Mouse (Mus musculus) stomach, embryonic 15.5 days (tissue): ENCODE data around the gene Txk. TPM values are rescaled to one million over a fixed set of nuclear protein-coding genes. Genes with fewer than 3 reads are reported as not detected.

ENCODE experiments used
- ATAC-seq: fragments of 200-750 bp; cut with Nextera tagmentation; 2 replicates; pipeline ENCODE4 v1.8.0; 2017; ENCODE audit warnings: low read depth, moderate number of reproducible peaks, moderate TSS enrichment; ENCODE audit not compliant: insufficient read depth, low FRiP score
- H3K27ac ChIP-seq: fragments of 300-500 bp; sonication (generic); 2 replicates; pipeline ENCODE4 v1.5.1; 2015; ENCODE audit warnings: mild to moderate bottlenecking, inconsistent platforms
- H3K27me3 ChIP-seq: fragments of 300-500 bp; sonication (generic); replicated peaks from 2 replicates; pipeline ENCODE4 v1.6.1; 2015; ENCODE audit warnings: inconsistent platforms
- H3K36me3 ChIP-seq: fragments of 300-500 bp; sonication (generic); 2 replicates; pipeline ENCODE4 v1.6.1; 2015; ENCODE audit warnings: inconsistent platforms
- H3K4me1 ChIP-seq: fragments of 300-500 bp; sonication (generic); 2 replicates; pipeline ENCODE4 v1.6.1; 2015; ENCODE audit warnings: inconsistent platforms
- H3K4me2 ChIP-seq: fragments of 300-500 bp; sonication (generic); 2 replicates; pipeline ENCODE4 v1.6.1; 2015; ENCODE audit warnings: mild to moderate bottlenecking, inconsistent platforms
- H3K4me3 ChIP-seq: fragments of 300-500 bp; sonication (generic); replicated peaks from 2 replicates; pipeline ENCODE4 v1.5.1; 2015; ENCODE audit warnings: inconsistent platforms
- H3K9ac ChIP-seq: fragments of 300-500 bp; sonication (generic); 2 replicates; pipeline ENCODE4 v1.6.1; 2015; ENCODE audit warnings: inconsistent platforms
- H3K9me3 ChIP-seq: fragments of 300-500 bp; sonication (generic); 2 replicates; pipeline ENCODE4 v1.6.1; 2016; ENCODE audit warnings: inconsistent platforms
- WGBS: fragments of 180-500 bp; shearing (Covaris S2); methylation state at CpG from one replicate; pipeline ENCODE4 v1.1.7; 2015; 5-methylcytosine and 5-hydroxymethylcytosine counted together
- polyA plus RNA-seq: library from polyadenylated mRNA; unstranded; fragments of >200 nt; fragmentation: Nextera tagmentation; extraction: Ambion mirVana; gene quantifications from 2 replicates; pipeline ENCODE4 v1.2.1, GENCODE M21; 2015

Gene Txk
- polyA plus RNA-seq: 0.36 and 0.37 TPM in 2 replicates

DNA sequence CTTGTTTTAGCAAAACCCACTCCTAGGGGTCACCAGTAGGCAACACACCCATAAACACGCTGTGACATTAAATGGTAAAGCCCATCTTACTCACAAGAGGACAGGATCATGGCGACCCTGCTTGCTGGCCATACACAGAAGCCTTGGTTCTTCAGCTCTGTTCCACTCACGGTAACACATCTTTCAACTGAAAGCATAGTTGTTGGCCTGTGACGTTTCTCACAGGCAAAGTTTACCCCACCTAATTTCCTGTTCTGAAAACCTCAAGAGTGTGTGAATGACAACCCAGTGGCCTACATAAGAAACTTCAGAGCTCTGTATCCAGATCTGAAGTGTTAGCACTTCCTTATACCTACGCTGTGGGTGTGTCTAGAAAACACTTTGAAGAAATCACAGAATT is at the start of gene Txk:
Txk (minus strand) TSS at position 193 of the 400 bp plus-strand sequence.
- no peak for ATAC-seq

DNA sequence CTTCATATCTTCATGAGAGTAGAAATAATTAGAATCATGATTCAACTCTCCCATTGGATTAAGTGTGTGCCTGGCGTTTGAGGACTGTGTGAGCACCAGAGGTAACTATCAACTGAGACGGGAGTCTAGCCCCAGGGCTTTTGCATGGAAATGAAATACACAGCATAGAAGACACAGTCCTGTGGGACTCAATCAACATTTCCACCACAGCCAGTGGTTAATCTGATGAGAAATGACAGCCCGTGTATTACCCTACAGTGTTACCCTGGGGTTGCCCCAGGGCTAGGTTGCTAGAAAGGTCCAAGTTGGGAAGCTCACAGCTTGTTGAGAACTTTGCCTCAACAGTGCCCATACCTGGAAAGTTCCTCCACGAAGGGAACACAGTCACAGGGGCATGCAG is 46.0 kb upstream of the Txk start:
- H3K4me2 ChIP-seq: no peak overlapping the region
- H3K4me1 ChIP-seq: no peaks in the 10 kb centered on the region; the same call in 1 of the 2 replicates
- H3K27me3 ChIP-seq: no peaks in the 10 kb centered on the region
- H3K36me3 ChIP-seq: no peaks in the 10 kb centered on the region
- H3K9ac ChIP-seq: no peak overlapping the region
- WGBS: 81% methylated on average over 4 of the region's 4 CpGs
- H3K27ac ChIP-seq: no peak overlapping the region
- no peaks in the 10 kb centered on the region for H3K9me3 ChIP-seq
- ATAC-seq: no peak
- H3K4me3 ChIP-seq: no peak overlapping the region

More for the DNA sequence above, at the start of gene Txk:
- no peaks in the 10 kb centered on the region for H3K36me3 ChIP-seq
- 79% methylated on average over 5 of the region's 5 CpGs for WGBS
- no peaks in the 10 kb centered on the region for H3K9me3 ChIP-seq
- H3K27me3 ChIP-seq: no peaks in the 10 kb centered on the region
- H3K9ac ChIP-seq: no peak within 1 kb of the TSS
- H3K4me1 ChIP-seq: no peaks in the 10 kb centered on the region
- H3K4me3 ChIP-seq: no peak within 1 kb of the TSS
- H3K27ac ChIP-seq: no peak within 1 kb of the TSS
- no peak within 1 kb of the TSS for H3K4me2 ChIP-seq

DNA sequence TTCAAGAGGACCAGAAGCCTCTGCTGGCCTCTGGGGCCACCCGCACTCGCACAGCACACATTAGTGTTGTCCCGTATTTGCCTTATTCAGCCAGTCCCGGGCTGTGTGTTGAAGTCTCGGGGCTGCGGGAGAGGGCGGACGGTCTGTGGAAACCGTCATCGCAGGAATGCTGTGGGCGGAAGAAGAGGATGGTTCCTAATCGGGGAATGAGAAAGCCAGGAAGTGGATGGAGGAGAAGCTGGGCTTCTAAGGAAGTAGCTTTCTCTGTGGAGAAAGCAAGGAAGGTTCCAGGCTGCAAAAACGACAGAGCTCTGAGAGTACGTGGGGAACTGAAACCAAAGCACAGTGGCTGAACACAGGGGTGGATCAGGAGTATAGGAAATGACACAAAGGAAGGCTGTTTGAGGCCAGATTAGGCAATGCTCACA is 43.6 kb upstream of the Txk start:
- Histone ChIP-seq H3K27ac (0 out of 2 replicates have a peak overlapping the region, but pooled peaks have one; percentile 6), H3K9ac (no peak overlapping the region)
- ATAC-seq: peak; percentile 40; the same call in 1 of the 2 replicates

DNA sequence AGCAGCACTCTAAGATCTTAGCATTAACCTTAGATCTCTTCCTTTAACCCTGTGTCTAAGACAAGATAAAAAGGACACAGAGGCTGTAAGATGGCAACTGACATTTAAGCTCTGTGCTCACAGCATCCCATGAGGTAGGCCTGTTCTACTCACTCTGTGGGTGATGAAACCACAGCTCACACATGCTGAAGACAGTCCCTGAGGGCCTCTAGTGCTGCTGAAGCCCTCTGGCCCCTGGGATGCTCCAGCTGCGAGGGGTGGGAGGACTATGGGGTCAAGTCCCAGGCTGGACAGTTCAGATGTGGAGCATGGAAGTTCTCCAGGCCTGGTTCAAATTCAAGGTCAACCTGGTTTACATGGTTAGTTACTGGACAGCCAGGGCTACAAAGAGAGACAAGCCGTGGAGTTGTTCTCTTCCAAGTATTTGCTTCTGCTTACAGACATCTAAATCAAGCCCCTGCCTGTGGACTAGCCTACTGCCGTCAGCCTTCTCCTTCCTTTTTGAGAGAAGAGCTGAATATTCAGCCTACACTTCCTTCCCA is 40.8 kb upstream of the Txk start:
- ATAC-seq: no peak
- no peak overlapping the region for H3K4me2 ChIP-seq
- no peaks in the 10 kb centered on the region for H3K27me3 ChIP-seq
- 78% methylated on average over 3 of the region's 3 CpGs for WGBS
- 0 out of 2 replicates have a peak, but pooled peaks cover 4% of the 10 kb centered on the region for H3K36me3 ChIP-seq
- no peak overlapping the region for H3K27ac ChIP-seq
- no peaks in the 10 kb centered on the region for H3K9me3 ChIP-seq
- no peak overlapping the region for H3K4me3 ChIP-seq
- peaks cover 3% of the 10 kb centered on the region; the same call in 1 of the 2 replicates for H3K4me1 ChIP-seq
- H3K9ac ChIP-seq: no peak overlapping the region

More for the DNA sequence above, 43.6 kb upstream of the Txk start:
- H3K27me3 ChIP-seq: no peaks in the 10 kb centered on the region
- H3K4me1 ChIP-seq: peaks cover 3% of the 10 kb centered on the region; the same call in 1 of the 2 replicates
- 0 out of 2 replicates have a peak, but pooled peaks cover 4% of the 10 kb centered on the region for H3K36me3 ChIP-seq
- 41% methylated on average over 14 of the region's 14 CpGs for WGBS
- H3K4me2 ChIP-seq: peak overlapping the region; percentile 35
- H3K9me3 ChIP-seq: no peaks in the 10 kb centered on the region
- H3K4me3 ChIP-seq: no peak overlapping the region; the same call in 1 of the 2 replicates

DNA sequence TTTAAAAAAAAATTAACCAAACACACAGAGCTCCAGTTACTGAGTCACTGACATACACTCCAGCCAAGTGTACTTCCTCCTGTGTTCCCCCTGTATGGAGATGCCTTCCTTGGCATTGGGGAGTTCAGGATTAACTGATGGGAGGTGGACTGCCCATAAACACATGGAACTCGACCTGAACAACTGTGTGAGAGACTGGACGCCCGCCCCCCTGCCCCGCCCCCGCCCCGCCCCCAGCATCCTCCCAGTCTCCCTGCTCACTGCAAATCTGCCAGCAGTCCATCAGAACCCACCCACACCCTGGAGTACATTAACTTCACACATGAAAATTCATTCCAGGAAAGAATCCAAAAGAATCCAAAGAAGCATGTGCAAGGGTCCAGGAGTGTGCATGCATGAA is 39.2 kb upstream of the Txk start:
- no peaks in the 10 kb centered on the region for H3K9me3 ChIP-seq
- no peak overlapping the region for H3K9ac ChIP-seq
- H3K27me3 ChIP-seq: no peaks in the 10 kb centered on the region
- peak; percentile 39; the same call in 1 of the 2 replicates for ATAC-seq
- 0 out of 2 replicates have a peak, but pooled peaks cover 4% of the 10 kb centered on the region for H3K36me3 ChIP-seq
- H3K4me2 ChIP-seq: no peak overlapping the region
- no peak overlapping the region for H3K27ac ChIP-seq
- H3K4me3 ChIP-seq: no peak overlapping the region
- 10% methylated on average over 6 of the region's 6 CpGs for WGBS
- H3K4me1 ChIP-seq: peaks cover 3% of the 10 kb centered on the region; the same call in 1 of the 2 replicates

DNA sequence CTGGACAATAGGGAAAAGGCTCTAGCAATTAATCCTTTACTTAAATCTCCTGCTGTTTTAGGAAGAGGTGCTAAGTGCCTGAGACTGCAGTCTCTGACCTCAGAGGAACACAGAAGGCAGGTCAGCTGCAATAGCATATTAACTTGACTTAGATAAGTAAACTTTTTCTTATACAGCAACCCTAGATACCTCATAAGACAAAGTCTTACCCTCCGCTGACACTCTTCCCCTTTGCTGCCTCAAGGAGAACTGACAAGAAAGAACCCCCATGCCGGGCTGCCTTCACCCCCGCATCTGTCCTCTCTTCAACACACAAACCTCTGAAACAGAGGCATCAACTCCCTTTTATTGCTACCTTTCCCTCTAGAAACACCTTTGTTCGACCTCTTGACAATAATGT is 38.8 kb upstream of the Txk start:
- Histone ChIP-seq H3K27me3 (no peaks in the 10 kb centered on the region), H3K4me2 (no peak overlapping the region), H3K9me3 (no peaks in the 10 kb centered on the region), H3K4me3 (no peak overlapping the region), H3K9ac (no peak overlapping the region), H3K27ac (no peak overlapping the region), H3K36me3 (0 out of 2 replicates have a peak, but pooled peaks cover 4% of the 10 kb centered on the region), H3K4me1 (peaks cover 3% of the 10 kb centered on the region; the same call in 1 of the 2 replicates)
- no peak for ATAC-seq
- 48% methylated on average over 4 of the region's 4 CpGs for WGBS

DNA sequence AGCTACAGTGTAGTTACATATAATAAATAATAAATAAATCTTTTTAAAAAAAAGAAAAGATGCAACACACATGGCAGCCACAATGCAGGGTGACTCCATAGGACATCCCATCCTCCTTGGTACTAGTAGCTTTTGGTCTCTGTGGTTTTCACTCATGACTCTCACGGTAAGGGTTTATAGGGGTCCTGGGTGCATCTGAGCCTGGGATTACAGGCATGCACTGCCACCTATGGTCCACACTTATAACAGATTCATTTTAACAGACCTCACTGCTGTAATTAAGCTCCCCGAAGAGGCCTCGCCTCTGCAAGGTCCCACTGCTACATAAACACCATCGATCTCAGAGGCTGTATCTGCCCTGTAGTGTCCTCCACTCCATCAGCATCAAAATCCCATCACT is 32.9 kb upstream of the Txk start:
- H3K4me2 ChIP-seq: no peak overlapping the region
- no peak overlapping the region for H3K9ac ChIP-seq
- 36% methylated on average over 4 of the region's 4 CpGs for WGBS
- no peak overlapping the region for H3K4me3 ChIP-seq
- H3K36me3 ChIP-seq: no peaks in the 10 kb centered on the region
- H3K27me3 ChIP-seq: no peaks in the 10 kb centered on the region
- no peak overlapping the region for H3K27ac ChIP-seq
- no peak for ATAC-seq
- no peaks in the 10 kb centered on the region for H3K4me1 ChIP-seq
- no peaks in the 10 kb centered on the region for H3K9me3 ChIP-seq

DNA sequence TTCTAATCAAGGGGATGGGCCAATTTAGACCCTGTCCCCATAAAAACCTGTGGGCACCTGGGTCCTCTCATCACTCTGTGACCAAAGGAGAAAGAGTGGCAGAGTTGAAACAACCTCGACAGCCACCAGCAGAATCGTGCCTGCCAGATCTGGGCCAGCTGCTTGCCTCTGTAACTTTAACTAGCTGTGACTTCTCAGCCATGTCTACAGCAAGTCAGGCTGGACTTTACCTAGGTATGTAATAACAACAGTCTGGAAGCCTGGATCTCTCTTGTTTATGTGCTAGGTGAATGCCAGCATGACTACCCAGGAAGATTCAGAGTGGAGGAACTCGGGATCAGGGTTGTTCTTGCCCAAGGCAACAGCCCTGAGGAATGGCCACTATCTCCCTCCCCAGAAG is 32.1 kb upstream of the Txk start:
- ATAC-seq: no peak
- WGBS: 88% methylated on average over 3 of the region's 3 CpGs
- H3K4me3 ChIP-seq: no peak overlapping the region
- no peak overlapping the region for H3K9ac ChIP-seq
- no peak overlapping the region for H3K4me2 ChIP-seq
- H3K27me3 ChIP-seq: no peaks in the 10 kb centered on the region
- H3K9me3 ChIP-seq: no peaks in the 10 kb centered on the region
- no peak overlapping the region for H3K27ac ChIP-seq
- H3K36me3 ChIP-seq: no peaks in the 10 kb centered on the region
- no peaks in the 10 kb centered on the region for H3K4me1 ChIP-seq

DNA sequence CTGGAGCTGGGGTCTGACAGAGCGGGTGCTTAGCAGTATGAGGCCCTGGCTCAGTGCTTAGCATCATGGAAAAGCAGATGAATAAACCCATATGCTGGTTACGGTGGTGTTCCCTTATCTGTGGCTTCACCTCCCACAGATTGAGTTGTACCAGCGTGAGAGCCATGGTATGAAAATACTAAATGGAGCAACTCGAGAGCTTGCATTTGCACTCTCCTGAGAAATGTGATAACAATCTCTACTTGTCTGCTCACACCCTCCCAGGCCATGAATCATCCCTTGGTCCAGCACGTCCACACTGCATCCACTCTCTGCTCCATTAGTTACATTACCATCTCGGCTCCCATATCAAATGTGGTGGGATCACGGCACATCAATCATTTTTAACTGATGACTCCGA is 31.4 kb upstream of the Txk start:
- ATAC-seq: no peak
- Histone ChIP-seq H3K4me1 (no peaks in the 10 kb centered on the region), H3K4me2 (no peak overlapping the region), H3K9ac (no peak overlapping the region), H3K4me3 (no peak overlapping the region), H3K9me3 (no peaks in the 10 kb centered on the region), H3K27me3 (no peaks in the 10 kb centered on the region), H3K27ac (no peak overlapping the region), H3K36me3 (no peaks in the 10 kb centered on the region)
- 68% methylated on average over 8 of the region's 8 CpGs for WGBS

DNA sequence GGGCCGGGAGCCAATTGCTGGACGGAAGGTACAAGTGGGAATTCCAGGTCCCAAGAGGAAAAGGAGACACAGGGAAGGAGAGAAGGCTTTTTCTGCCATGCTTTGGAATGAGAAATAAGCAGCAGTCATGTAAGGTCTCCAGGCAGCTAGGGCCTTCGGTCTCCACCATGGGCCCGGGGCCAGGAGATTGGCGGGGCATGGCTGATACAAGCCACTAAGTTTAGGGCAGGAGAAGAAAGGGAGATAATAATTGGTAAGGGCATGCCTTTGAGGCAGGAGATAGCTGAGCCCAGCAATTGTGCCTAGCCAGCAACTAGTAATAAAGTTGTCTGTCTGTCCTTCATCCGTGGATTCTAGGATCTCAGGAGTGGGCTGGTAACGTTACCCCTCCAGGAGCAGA is 30.5 kb upstream of the Txk start:
- no peaks in the 10 kb centered on the region for H3K9me3 ChIP-seq
- no peaks in the 10 kb centered on the region for H3K4me1 ChIP-seq
- no peak for ATAC-seq
- 93% methylated on average over 7 of the region's 7 CpGs for WGBS
- H3K4me2 ChIP-seq: no peak overlapping the region
- H3K4me3 ChIP-seq: no peak overlapping the region
- H3K9ac ChIP-seq: no peak overlapping the region
- no peaks in the 10 kb centered on the region for H3K36me3 ChIP-seq
- H3K27me3 ChIP-seq: no peaks in the 10 kb centered on the region
- no peak overlapping the region for H3K27ac ChIP-seq

DNA sequence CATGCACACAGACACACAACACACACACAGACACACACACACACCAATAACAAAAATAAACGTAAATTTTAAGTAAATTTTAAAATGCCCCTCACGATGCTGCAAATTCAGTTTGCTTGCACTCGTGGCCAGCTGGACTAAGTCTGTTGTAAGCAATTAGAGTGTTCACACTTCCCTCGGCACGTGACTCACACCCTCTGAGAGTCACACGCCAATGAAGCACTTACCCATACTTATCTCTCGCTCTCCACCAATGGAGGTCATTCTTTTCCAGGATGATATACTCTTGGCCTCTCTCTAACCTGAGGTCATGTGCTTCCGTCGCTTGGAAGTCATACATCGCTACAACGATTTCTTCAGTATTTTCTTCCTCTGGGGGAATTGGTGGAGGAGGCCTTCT is 29.2 kb upstream of the Txk start:
- ATAC-seq: no peak
- Histone ChIP-seq H3K9ac (no peak overlapping the region), H3K36me3 (no peaks in the 10 kb centered on the region), H3K4me3 (no peak overlapping the region), H3K27ac (no peak overlapping the region), H3K27me3 (no peaks in the 10 kb centered on the region), H3K9me3 (no peaks in the 10 kb centered on the region), H3K4me1 (no peaks in the 10 kb centered on the region), H3K4me2 (no peak overlapping the region)
- 80% methylated on average over 11 of the region's 11 CpGs for WGBS

DNA sequence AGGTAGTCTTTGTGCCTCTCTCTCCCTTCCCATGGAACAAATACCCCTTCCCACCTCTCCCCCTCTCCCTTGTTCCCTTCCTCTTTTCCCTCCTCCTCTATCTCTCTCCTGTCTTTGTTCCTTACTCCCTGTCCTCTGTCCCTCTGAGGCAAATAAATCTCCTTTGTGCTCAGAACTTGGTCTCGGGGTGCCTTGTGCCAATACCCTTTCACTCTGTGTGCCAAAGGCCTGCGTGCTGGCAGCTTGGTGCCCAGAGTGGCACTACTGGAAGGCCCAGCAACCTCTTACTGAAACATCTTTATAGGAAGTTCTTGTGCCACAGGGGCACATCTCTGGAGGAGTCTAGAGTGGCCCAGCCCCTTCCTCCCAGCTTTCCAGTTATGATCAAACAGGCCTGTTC is 24.0 kb upstream of the Txk start:
- H3K4me2 ChIP-seq: no peak overlapping the region
- no peak for ATAC-seq
- H3K4me3 ChIP-seq: no peak overlapping the region
- no peaks in the 10 kb centered on the region for H3K9me3 ChIP-seq
- H3K27ac ChIP-seq: no peak overlapping the region
- no peaks in the 10 kb centered on the region for H3K27me3 ChIP-seq
- H3K4me1 ChIP-seq: no peaks in the 10 kb centered on the region
- WGBS: 86% methylated on average over 2 of the region's 2 CpGs
- no peak overlapping the region for H3K9ac ChIP-seq
- H3K36me3 ChIP-seq: no peaks in the 10 kb centered on the region

DNA sequence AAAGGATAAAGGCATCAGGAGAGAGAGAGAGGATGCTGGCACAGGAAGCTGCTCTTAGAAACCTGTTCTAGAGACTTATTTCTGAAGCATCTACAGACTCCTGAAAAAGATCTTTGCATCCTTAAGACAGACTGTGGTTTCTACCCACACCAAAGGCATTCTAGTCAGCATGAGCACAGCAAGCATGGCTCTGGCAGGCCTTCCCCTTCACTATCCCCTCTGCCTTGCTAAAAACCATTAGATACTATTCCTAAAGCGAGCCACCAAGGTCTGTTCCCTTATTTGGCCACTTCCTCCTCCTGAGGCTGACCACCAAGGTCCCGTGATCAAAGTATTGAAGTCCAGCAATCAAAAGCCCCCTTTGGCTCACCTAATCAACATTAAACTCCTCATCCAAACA is 23.6 kb upstream of the Txk start:
- no peak overlapping the region for H3K4me2 ChIP-seq
- no peaks in the 10 kb centered on the region for H3K4me1 ChIP-seq
- ATAC-seq: no peak
- no peak overlapping the region for H3K4me3 ChIP-seq
- H3K9ac ChIP-seq: no peak overlapping the region
- H3K27me3 ChIP-seq: no peaks in the 10 kb centered on the region
- no peak overlapping the region for H3K27ac ChIP-seq
- no peaks in the 10 kb centered on the region for H3K36me3 ChIP-seq
- H3K9me3 ChIP-seq: no peaks in the 10 kb centered on the region
- 80% methylated on average over 2 of the region's 2 CpGs for WGBS
